18 mouse cellular contexts compared by ENCODE assay signal in genomic region chr9:73751344-73751743, GRCm38 (mm10).
DNase-seq lines count a peak whose midpoint lies in the region; ATAC-seq and TF ChIP-seq lines count a peak whose summit lies in the region.
"Had no signal": no experiment of that assay in that cellular context is flagged by ENCODE, and none has a peak within 500 bp of the region (broad histone marks: within the 10 kb centered on the region; RNA-seq: fewer than 3 reads in every experiment).

No protein-coding gene starts in this region.

- no peaks in the 10 kb centered on the region for H3K36me3 ChIP-seq in forebrain, embryonic 16.5 days (ENCODE audit: control insufficient read depth, insufficient read depth)
- H3K36me3 ChIP-seq in forebrain, postnatal 0 days (ENCODE audit: insufficient read depth) = no peaks in the 10 kb centered on the region
- H3K36me3 ChIP-seq: embryonic facial prominence, embryonic 10.5 days; hindbrain, embryonic 15.5 days had no signal

- ATAC-seq in forebrain, embryonic 16.5 days = peak; percentile 67; the same call in 1 of the 2 replicates
- ATAC-seq in forebrain, postnatal 0 days = no peak
- ATAC-seq: inflammation-experienced regulatory T-cells, adult 6 months; intestine, postnatal 0 days had no signal

- H3K4me2 ChIP-seq in forebrain, embryonic 16.5 days (ENCODE audit: low read length) = no peak overlapping the region
- no peak overlapping the region for H3K4me2 ChIP-seq in forebrain, postnatal 0 days (ENCODE audit: low read depth)
- H3K4me2 ChIP-seq: hindbrain, embryonic 15.5 days had no signal

- H3K4me3 ChIP-seq in forebrain, embryonic 16.5 days (replicated peaks; ENCODE audit: low read length) = no peak overlapping the region
- no peak overlapping the region for H3K4me3 ChIP-seq in forebrain, postnatal 0 days (ENCODE audit: low read depth, low read length)
- H3K4me3 ChIP-seq: embryonic facial prominence, embryonic 10.5 days; hindbrain, embryonic 15.5 days had no signal

- TF ChIP-seq CTCF in forebrain, postnatal 0 days (IDR thresholded peaks at IDR 0.05; ENCODE audit: low read depth) = no peak
- TF ChIP-seq CTCF in brain, embryonic 14.5 days (IDR thresholded peaks at IDR 0.05; ENCODE audit: borderline replicate concordance, extremely low read depth, insufficient read depth, insufficient read length) = no peak

- no peak overlapping the region for H3K27ac ChIP-seq in forebrain, embryonic 16.5 days (ENCODE audit: low read length)
- no peak overlapping the region for H3K27ac ChIP-seq in forebrain, postnatal 0 days (ENCODE audit: low read depth, low read length)
- H3K27ac ChIP-seq: embryonic facial prominence, embryonic 10.5 days; hindbrain, embryonic 15.5 days had no signal

- H3K9ac ChIP-seq in forebrain, embryonic 16.5 days (replicated peaks; ENCODE audit: low read depth, low read length) = no peak overlapping the region
- no peak overlapping the region for H3K9ac ChIP-seq in forebrain, postnatal 0 days
- H3K9ac ChIP-seq: hindbrain, embryonic 15.5 days had no signal

- peak; percentile 49 to 66 for DNase-seq in cerebellum, postnatal 10 days
- DNase-seq in cerebellum, adult 11-12 months = no peak
- no peak for DNase-seq in forebrain, postnatal 0 days
- DNase-seq in layer of hippocampus, adult 9-11 months = peak; percentile 9
- DNase-seq in layer of hippocampus, adult 8-10 months (ENCODE audit: low spot score in 2 of 2) = no peak
- DNase-seq in brain, embryonic 14.5 days (ENCODE audit: low read depth) = peak; percentile 62
- no peak for DNase-seq in T-cell, adult 2 months (ENCODE audit: low spot score)
- DNase-seq: adrenal gland, adult 8-10 months; adrenal gland, postnatal 36 days; gastrocnemius, postnatal 36 days; heart, adult 11 months; heart, postnatal 10 days; kidney, adult 8-10 months had no signal

- H3K4me1 ChIP-seq in forebrain, embryonic 16.5 days (replicated peaks; ENCODE audit: control insufficient read depth, insufficient read depth, low read length) = no peaks in the 10 kb centered on the region
- H3K4me1 ChIP-seq in forebrain, postnatal 0 days (ENCODE audit: insufficient read depth) = no peaks in the 10 kb centered on the region
- H3K4me1 ChIP-seq: embryonic facial prominence, embryonic 10.5 days; hindbrain, embryonic 15.5 days had no signal

- no peaks in the 10 kb centered on the region for H3K27me3 ChIP-seq in forebrain, embryonic 16.5 days (replicated peaks; ENCODE audit: control insufficient read depth, insufficient read depth, low read length)
- no peaks in the 10 kb centered on the region for H3K27me3 ChIP-seq in forebrain, postnatal 0 days (ENCODE audit: insufficient read depth, low read length)
- H3K27me3 ChIP-seq: hindbrain, embryonic 15.5 days had no signal

- WGBS in forebrain, embryonic 16.5 days = 49% methylated on average over 1 of the region's 1 CpGs
- 39% methylated on average over 1 of the region's 1 CpGs for WGBS in forebrain, postnatal 0 days

- TF ChIP-seq POLR2A in brain, embryonic 14.5 days (IDR thresholded peaks at IDR 0.05; ENCODE audit: borderline replicate concordance, extremely low read depth, insufficient read depth, insufficient read length, poor library complexity, severe bottlenecking) = no peak

- no peaks in the 10 kb centered on the region for H3K9me3 ChIP-seq in forebrain, embryonic 16.5 days (ENCODE audit: control insufficient read depth, low read length)
- H3K9me3 ChIP-seq in forebrain, postnatal 0 days (ENCODE audit: low read length) = no peaks in the 10 kb centered on the region
- H3K9me3 ChIP-seq: embryonic facial prominence, embryonic 10.5 days; hindbrain, embryonic 15.5 days had no signal

Comparison
In these comparisons a context has a peak if more than half of its experiments do, and no peak if none do; other contexts are left out.
1. DNase-seq: peak in cerebellum, postnatal 10 days (2 of 2), layer of hippocampus, adult 9-11 months (single experiment) and brain, embryonic 14.5 days (single experiment); none in cerebellum, adult 11-12 months (single experiment), forebrain, postnatal 0 days (single experiment), layer of hippocampus, adult 8-10 months (0 of 2) and T-cell, adult 2 months (single experiment).